Mouse (Mus musculus) adrenal gland, postnatal 10 days (tissue): ENCODE measurements around the gene Cfap73. TPM values are rescaled to one million over a fixed set of nuclear protein-coding genes. Genes with fewer than 3 reads are reported as not detected.
A peak's percentile ranks its signal among the peaks of the same experiment; 100 is the strongest.

Source experiments
- DNase-seq: peaks from one replicate; pipeline ENCODE4 v3.0.0; 2021; ENCODE audit warnings: mixed read lengths
- total RNA-seq, 2 experiments: library from RNA; stranded (reverse); gene quantifications; 2 replicates each; pipeline ENCODE4 v1.2.3; 2021

The Cfap73 gene
- total RNA-seq, 2 experiments from 2014 or later: 0.42 TPM; not detected in 1

GRCm38 (mm10) chr5:120586741-120587615 is 47.1 kb downstream of the Cfap73 start:
- DNase-seq: peak; percentile 48

DNA sequence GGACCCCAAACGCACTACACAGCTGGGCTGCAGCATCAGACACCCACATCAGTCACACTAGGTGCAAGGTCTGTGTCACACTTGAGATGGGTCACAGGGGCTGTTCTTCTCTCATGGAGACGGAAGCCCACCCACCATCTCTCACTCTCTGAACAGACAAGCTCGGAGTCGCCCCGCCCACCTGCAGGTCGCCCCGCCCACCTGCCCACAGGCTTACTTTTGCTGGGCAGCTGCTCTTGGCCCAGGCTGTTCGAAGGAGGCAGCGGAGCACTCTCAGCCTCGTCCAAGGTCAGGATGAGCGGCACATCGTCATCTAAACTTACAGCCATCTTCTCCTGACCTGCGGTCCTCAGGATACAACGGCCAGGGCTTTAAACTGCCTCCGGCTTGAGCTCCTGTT is 49.1 kb downstream of the Cfap73 start:
- no peak for DNase-seq

DNA sequence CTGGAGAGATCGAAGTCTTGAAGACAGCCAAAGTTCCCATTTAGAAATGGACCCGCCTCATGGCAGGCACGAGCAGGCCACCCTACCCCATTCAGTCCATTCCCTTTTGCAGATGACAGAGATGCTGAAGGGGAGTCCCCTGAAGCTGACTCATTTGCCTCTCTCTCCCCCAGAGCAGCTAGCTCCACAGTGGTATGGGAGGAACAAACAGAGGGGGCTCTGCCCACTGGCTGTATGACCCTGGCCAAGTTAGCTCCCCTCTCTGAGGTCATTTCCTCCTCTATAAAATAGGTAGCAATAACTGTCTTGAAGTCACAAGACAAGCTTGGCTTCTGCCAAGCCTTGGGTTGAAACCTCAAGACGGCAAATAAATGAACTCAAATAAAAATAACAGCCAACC is 50.5 kb downstream of the Cfap73 start:
- no peak for DNase-seq

GRCm38 (mm10) chr5:120582002-120582401 is 52.0 kb downstream of the Cfap73 start:
- no peak for DNase-seq

GRCm38 (mm10) chr5:120579898-120580626 is 54.0 kb downstream of the Cfap73 start:
- DNase-seq: no peak

DNA sequence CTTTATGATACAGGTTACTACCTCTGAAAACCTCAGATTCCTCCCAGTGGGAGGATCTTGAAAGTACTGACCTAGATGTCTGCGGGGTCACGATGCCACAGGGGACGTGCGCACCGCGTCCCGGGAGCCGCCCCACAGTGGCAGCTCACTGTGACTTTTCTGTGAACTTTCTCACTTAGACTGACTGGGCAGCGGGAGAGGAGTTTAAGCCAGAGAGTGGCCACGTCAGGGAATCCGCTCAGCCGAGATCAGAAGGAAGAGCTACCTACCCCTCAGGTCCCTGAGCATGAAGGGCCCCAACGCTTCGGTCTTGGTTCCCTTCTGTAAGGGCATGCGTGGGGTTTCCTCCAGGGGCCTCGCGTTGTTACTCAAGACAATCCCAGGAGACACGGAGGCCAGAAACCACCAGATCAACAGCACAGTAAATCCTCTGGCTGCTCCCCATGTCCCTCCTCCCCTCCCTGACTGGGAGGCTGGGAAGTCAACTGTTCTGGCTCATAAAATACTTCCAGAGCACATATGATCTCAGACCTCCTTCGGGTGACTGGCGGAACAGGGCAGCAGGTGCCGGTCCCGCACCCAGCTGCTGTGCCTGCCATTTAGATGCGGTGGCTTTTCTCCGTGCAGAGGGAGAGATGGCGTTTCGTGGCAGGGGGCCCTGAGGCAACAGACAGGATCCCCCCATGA is 54.7 kb downstream of the Cfap73 start:
- DNase-seq: peak; percentile 74

GRCm38 (mm10) chr5:120578504-120579081 is 55.4 kb downstream of the Cfap73 start:
- peak; percentile 73 for DNase-seq

Other genes starting within 250 kb of the Cfap73 start
- not detected for gene Lhx5, start 202.5 kb downstream of the Cfap73 start, total RNA-seq
- 10 to 100 TPM; 33.5 to 38.3 TPM for gene Sdsl, start 161.4 kb downstream of the Cfap73 start, total RNA-seq
- gene Sds, start 157.7 kb downstream of the Cfap73 start, total RNA-seq: 10 to 100 TPM in 1 of 2 experiments, 1 to 10 TPM in 1; 2.5 to 20.1 TPM
- 10 to 100 TPM; 61.8 to 64.4 TPM for gene Plbd2, start 130.6 kb downstream of the Cfap73 start, total RNA-seq
- 10 to 100 TPM; 35.2 to 39.3 TPM for gene Slc8b1, start 123.1 kb downstream of the Cfap73 start, total RNA-seq
- gene Tpcn1, start 45.6 kb downstream of the Cfap73 start, total RNA-seq: 10 to 100 TPM; 53.1 to 60.4 TPM
- under 1 TPM; 0.42 to 0.51 TPM for gene Iqcd, start 45.2 kb downstream of the Cfap73 start, total RNA-seq
- 10 to 100 TPM; 12.9 to 17.4 TPM for gene Rita1, start 21.6 kb downstream of the Cfap73 start, total RNA-seq
- 10 to 100 TPM; 36.0 to 36.1 TPM for gene Ddx54, start 21.5 kb downstream of the Cfap73 start, total RNA-seq
- 1 to 10 TPM; 6.9 to 8.9 TPM for gene Rasal1, start 14.6 kb upstream of the Cfap73 start, total RNA-seq
- 1 to 10 TPM; 7.4 to 9.2 TPM for gene Dtx1, start 77.7 kb upstream of the Cfap73 start, total RNA-seq
- under 1 TPM; 0.09 to 0.24 TPM for gene Oas2, start 115.6 kb upstream of the Cfap73 start, total RNA-seq
- gene Oas3, start 143.4 kb upstream of the Cfap73 start, total RNA-seq: under 1 TPM; 0.15 to 0.21 TPM
- not detected for gene Oas1e, start 161.3 kb upstream of the Cfap73 start, total RNA-seq
- 1 to 10 TPM; 1.0 to 1.1 TPM for gene Oas1c, start 178.3 kb upstream of the Cfap73 start, total RNA-seq
- not detected for gene Oas1f, start 213.1 kb upstream of the Cfap73 start, total RNA-seq
- not detected for gene Oas1h, start 227.2 kb upstream of the Cfap73 start, total RNA-seq